Mouse (Mus musculus) brain, embryonic 14.5 days (tissue): ENCODE measurements at regions not wholly inside any gene's neighbourhood (a gene's known extent, or its start where the extent isn't known, plus 50 kb on each side); places are given as distances from the start of the nearest gene placed in this dataset.

ENCODE experiments used
- DNase-seq: peaks from one replicate; pipeline ENCODE4 v3.0.0-alpha.2; 2011; ENCODE audit warnings: low read depth
- CTCF ChIP-seq: fragments of 200-500 bp; IDR thresholded peaks from 2 replicates; pipeline ENCODE4 v1.5.1; 2012; ENCODE audit warnings: inconsistent platforms, mild to moderate bottlenecking, moderate library complexity, borderline replicate concordance; ENCODE audit not compliant: insufficient read depth, insufficient read length; ENCODE audit errors: extremely low read depth
- POLR2A ChIP-seq: fragments of 200-500 bp; IDR thresholded peaks from 2 replicates; pipeline ENCODE4 v1.6.1; 2012; ENCODE audit warnings: mild to moderate bottlenecking, inconsistent platforms, borderline replicate concordance; ENCODE audit not compliant: poor library complexity, insufficient read depth, insufficient read length, severe bottlenecking; ENCODE audit errors: extremely low read depth

- no peak for DNase-seq
- no peak for TF ChIP-seq CTCF
- TF ChIP-seq POLR2A: no peak
These were observed 300.8 kb upstream of the Mki67 start for GRCm38 (mm10) chr7:136016918-136017317.

- TF ChIP-seq CTCF (no peak), POLR2A (no peak)
- no peak for DNase-seq
These were observed 304.4 kb upstream of the Mki67 start for GRCm38 (mm10) chr7:136020577-136020976.

DNA sequence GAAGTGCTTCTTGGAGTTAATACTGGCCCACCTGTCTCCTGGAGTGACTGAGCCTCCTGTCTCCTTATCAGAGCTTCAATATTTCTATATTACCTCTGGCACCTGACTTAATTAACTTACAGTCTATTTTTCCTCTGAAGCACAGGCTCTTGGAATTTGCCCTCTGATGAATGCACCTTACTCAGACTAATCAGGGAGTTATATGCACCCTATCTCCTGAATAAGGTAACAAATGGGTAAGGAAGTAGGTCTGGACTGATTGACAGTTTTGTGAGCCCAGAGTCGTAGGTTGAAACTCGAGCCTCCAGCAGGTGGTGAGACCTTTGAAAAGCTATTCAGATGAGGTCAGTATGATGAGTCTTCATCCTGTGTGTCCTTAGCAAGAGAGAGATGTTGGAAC lies 304.9 kb upstream of the Mki67 start:
- TF ChIP-seq CTCF (no peak), POLR2A (no peak)
- no peak for DNase-seq

DNA sequence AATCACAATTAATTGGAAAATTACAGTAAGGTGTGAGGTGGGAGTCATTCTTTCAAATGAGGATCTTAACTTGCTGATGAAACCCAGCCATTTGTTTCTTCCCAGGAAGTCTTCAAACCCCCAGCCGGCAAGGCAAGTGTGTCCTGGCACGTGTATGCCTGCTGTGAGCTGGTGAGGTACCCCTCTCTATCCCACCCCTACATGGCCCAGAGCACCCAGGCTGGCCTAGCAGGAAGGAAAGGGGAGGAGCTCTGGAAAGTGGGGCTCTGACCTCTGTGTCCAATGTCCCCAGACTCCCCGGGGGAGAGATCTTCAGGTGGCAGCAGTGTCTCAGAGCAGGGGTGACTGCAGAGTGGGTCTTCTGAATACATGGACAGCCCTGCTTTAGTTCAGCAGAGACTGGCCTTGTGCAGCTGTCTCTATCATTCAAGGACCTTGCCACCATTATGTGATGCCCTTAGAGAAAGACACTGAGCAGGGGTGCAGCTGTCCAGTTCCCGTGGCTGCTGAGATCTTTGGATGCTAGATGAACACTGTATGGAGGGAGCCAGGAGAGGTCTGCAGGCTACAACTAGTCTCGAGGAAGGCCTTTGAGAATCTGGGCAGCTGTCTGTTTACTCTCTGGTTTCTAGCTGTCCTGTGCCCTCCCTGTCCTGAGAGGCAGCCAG lies 306.8 kb upstream of the Mki67 start:
- TF ChIP-seq CTCF: no peak
- no peak for TF ChIP-seq POLR2A
- DNase-seq: no peak

DNA sequence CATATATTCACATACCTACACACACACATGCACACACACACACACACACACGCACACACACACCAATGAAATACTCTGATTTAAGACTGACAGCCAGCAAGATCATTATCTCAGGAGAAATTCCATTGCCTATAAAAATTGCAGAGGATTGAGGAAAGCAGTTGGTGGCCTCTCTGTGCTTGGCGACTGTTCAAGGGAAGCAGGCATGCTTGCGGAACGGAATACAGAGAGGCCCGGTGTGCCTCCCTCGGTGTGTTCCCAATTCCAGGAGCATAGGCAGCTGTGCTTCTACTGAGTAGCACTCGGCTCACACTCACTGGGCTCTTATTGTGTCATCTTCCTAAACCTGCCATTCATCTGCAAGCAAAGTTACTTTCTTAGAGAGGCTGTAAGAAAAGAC lies 310.3 kb upstream of the Mki67 start:
- TF ChIP-seq CTCF (no peak), POLR2A (no peak)
- peak; percentile 59 for DNase-seq

GRCm38 (mm10) chr7:136032026-136032425 lies 315.9 kb upstream of the Mki67 start:
- peak; percentile 65 for DNase-seq
- TF ChIP-seq CTCF: no peak
- no peak for TF ChIP-seq POLR2A

DNA sequence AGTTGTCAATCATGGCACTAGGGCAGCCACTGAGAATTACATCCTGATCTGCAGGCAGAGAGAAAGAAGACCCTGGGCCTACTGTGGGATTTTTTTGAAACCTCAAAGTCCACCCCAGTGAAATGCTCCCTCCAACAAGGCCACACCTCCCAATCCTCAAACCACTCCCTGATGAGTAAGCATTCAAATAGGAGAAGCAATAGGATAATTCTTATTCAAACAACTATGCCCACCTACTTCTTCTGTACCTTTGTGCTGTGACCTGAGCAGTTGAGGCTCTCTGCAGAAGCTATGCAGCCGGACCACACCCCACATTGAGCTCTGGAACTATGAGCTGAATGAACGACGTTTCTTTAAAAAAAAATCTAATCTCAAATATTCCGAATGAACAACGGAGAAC lies 317.4 kb upstream of the Mki67 start:
- TF ChIP-seq POLR2A: no peak
- no peak for TF ChIP-seq CTCF
- no peak for DNase-seq

GRCm38 (mm10) chr7:136035735-136036134 lies 319.6 kb upstream of the Mki67 start:
- peak; percentile 55 for DNase-seq
- no peak for TF ChIP-seq CTCF
- no peak for TF ChIP-seq POLR2A

- DNase-seq: no peak
- no peak for TF ChIP-seq POLR2A
- TF ChIP-seq CTCF: no peak
These were observed 321.9 kb upstream of the Mki67 start for GRCm38 (mm10) chr7:136038072-136038471.

- DNase-seq: no peak
- no peak for TF ChIP-seq CTCF
- no peak for TF ChIP-seq POLR2A
These were observed 322.7 kb upstream of the Mki67 start for GRCm38 (mm10) chr7:136038906-136039305.

GRCm38 (mm10) chr7:136041921-136042320 lies 325.8 kb upstream of the Mki67 start:
- DNase-seq: no peak
- no peak for TF ChIP-seq POLR2A
- no peak for TF ChIP-seq CTCF

GRCm38 (mm10) chr7:136046645-136047363 lies 330.6 kb upstream of the Mki67 start:
- TF ChIP-seq POLR2A (no peak), CTCF (no peak)
- DNase-seq: peak; percentile 97
